Mouse (Mus musculus): ENCODE measurements around the gene Palld.

DNA sequence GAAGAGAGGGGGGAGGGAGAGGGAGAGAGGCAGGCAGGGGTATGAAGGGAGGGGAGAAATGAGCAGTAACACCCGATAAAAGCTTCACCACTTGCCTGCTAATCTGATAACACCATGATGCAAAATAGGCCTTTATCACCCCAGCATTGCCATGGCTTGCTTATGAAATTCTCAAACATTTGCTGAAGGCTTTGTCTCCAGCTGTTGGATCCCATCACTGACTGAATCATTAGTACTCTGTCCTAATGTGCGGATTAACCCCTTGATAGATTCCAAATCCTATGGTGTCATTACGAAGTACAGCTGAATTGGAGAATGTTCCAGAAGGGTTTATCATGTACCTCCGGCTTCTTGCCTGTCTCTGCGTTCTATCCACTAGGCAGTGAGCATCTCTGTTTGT, 55.0 kb downstream of the Palld start:
- TF ChIP-seq GATA1 (IDR thresholded peaks at IDR 0.05; ENCODE audit: borderline replicate concordance, low read length) (no peak), FLI1 (IDR thresholded peaks at IDR 0.05; ENCODE audit: low read length) (no peak)
